Comparison of ENCODE assay signal across 8 mouse cellular contexts in genomic region chr11:95339471-95340021, GRCm38 (mm10). TPM values are rescaled to one million over a fixed set of nuclear protein-coding genes. Genes with fewer than 3 reads are reported as not detected.
DNase-seq lines count a peak whose midpoint lies in the region; ATAC-seq and TF ChIP-seq lines count a peak whose summit lies in the region.

No protein-coding gene starts in this region.

- intact Hi-C loops in left cerebral cortex, postnatal 36 days (cut with DNase I) = no loop called here

- H3K4me1 ChIP-seq in midbrain, embryonic 12.5 days = peaks cover 12% of the 10 kb centered on the region
- H3K4me1 ChIP-seq in midbrain, embryonic 13.5 days (replicated peaks) = peaks cover 21% of the 10 kb centered on the region
- peaks cover 53% of the 10 kb centered on the region for H3K4me1 ChIP-seq in embryonic facial prominence, embryonic 15.5 days
- H3K4me1 ChIP-seq in liver, embryonic 11.5 days (replicated peaks; ENCODE audit: control insufficient read depth, insufficient read depth, low read length) = peaks cover 64% of the 10 kb centered on the region
- H3K4me1 ChIP-seq in stomach, postnatal 0 days (replicated peaks; ENCODE audit: control insufficient read depth, insufficient read depth) = peaks cover 8% of the 10 kb centered on the region

- no peaks in the 10 kb centered on the region for H3K36me3 ChIP-seq in midbrain, embryonic 12.5 days
- no peaks in the 10 kb centered on the region for H3K36me3 ChIP-seq in midbrain, embryonic 13.5 days
- H3K36me3 ChIP-seq in embryonic facial prominence, embryonic 15.5 days = no peaks in the 10 kb centered on the region
- H3K36me3 ChIP-seq in liver, embryonic 11.5 days (ENCODE audit: control insufficient read depth, insufficient read depth, low read length) = no peaks in the 10 kb centered on the region
- H3K36me3 ChIP-seq in stomach, postnatal 0 days (ENCODE audit: control insufficient read depth, insufficient read depth, low read length) = no peaks in the 10 kb centered on the region

- H3K9ac ChIP-seq in midbrain, embryonic 12.5 days (replicated peaks) = no peak overlapping the region; the same call in 1 of the 2 replicates
- no peak overlapping the region for H3K9ac ChIP-seq in midbrain, embryonic 13.5 days (replicated peaks)
- no peak overlapping the region; the same call in 1 of the 2 replicates for H3K9ac ChIP-seq in embryonic facial prominence, embryonic 15.5 days
- peak overlapping the region; percentile 91 for H3K9ac ChIP-seq in liver, embryonic 11.5 days (ENCODE audit: low read depth, low read length)
- H3K9ac ChIP-seq in stomach, postnatal 0 days (ENCODE audit: low read length) = no peak overlapping the region

- WGBS in midbrain, embryonic 12.5 days = 24% methylated on average over 14 of the region's 14 CpGs
- 26% methylated on average over 14 of the region's 14 CpGs for WGBS in midbrain, embryonic 13.5 days
- WGBS in embryonic facial prominence, embryonic 15.5 days = 32% methylated on average over 14 of the region's 14 CpGs
- WGBS in liver, embryonic 11.5 days = 13% methylated on average over 14 of the region's 14 CpGs
- 18% methylated on average over 14 of the region's 14 CpGs for WGBS in stomach, postnatal 0 days

- TF ChIP-seq CTCF in stomach, postnatal 0 days (IDR thresholded peaks at IDR 0.05; ENCODE audit: low read depth) = no peak

- no peaks in the 10 kb centered on the region for H3K9me3 ChIP-seq in midbrain, embryonic 12.5 days
- no peaks in the 10 kb centered on the region for H3K9me3 ChIP-seq in midbrain, embryonic 13.5 days
- no peaks in the 10 kb centered on the region for H3K9me3 ChIP-seq in embryonic facial prominence, embryonic 15.5 days (replicated peaks)
- H3K9me3 ChIP-seq in liver, embryonic 11.5 days (ENCODE audit: control insufficient read depth, low read length) = no peaks in the 10 kb centered on the region
- no peaks in the 10 kb centered on the region for H3K9me3 ChIP-seq in stomach, postnatal 0 days (ENCODE audit: control insufficient read depth, low read length)

- no peak overlapping the region for H3K4me3 ChIP-seq in midbrain, embryonic 12.5 days
- H3K4me3 ChIP-seq in midbrain, embryonic 13.5 days (replicated peaks) = no peak overlapping the region
- peak overlapping the region; percentile 97; the same call in 1 of the 2 replicates for H3K4me3 ChIP-seq in embryonic facial prominence, embryonic 15.5 days (replicated peaks)
- H3K4me3 ChIP-seq in liver, embryonic 11.5 days (ENCODE audit: low read depth, low read length) = peak overlapping the region; percentile 82
- no peak overlapping the region for H3K4me3 ChIP-seq in stomach, postnatal 0 days (ENCODE audit: low read depth, low read length)

- no peak for TF ChIP-seq EP300 in stomach, postnatal 0 days (optimal IDR thresholded peaks at IDR 0.05)

- H3K4me2 ChIP-seq in midbrain, embryonic 12.5 days (replicated peaks) = 0 out of 2 replicates have a peak overlapping the region, but pooled peaks have one; percentile 8
- no peak overlapping the region for H3K4me2 ChIP-seq in midbrain, embryonic 13.5 days (replicated peaks)
- peak overlapping the region; percentile 82 for H3K4me2 ChIP-seq in embryonic facial prominence, embryonic 15.5 days (replicated peaks)
- H3K4me2 ChIP-seq in liver, embryonic 11.5 days = peak overlapping the region; percentile 87
- H3K4me2 ChIP-seq in stomach, postnatal 0 days (replicated peaks; ENCODE audit: low read depth) = peak overlapping the region; percentile 6; the same call in 1 of the 2 replicates

- ATAC-seq in midbrain, embryonic 12.5 days (ENCODE audit: low FRiP score, low read depth) = no peak
- no peak for ATAC-seq in midbrain, embryonic 13.5 days
- no peak for ATAC-seq in embryonic facial prominence, embryonic 15.5 days (ENCODE audit: insufficient number of reproducible peaks, low FRiP score, low TSS enrichment, low read depth)
- peak; percentile 76 for ATAC-seq in liver, embryonic 11.5 days (replicated peaks; ENCODE audit: low FRiP score)
- ATAC-seq in stomach, postnatal 0 days (ENCODE audit: low FRiP score, low TSS enrichment) = no peak

- no peak overlapping the region for H3K27ac ChIP-seq in midbrain, embryonic 12.5 days (replicated peaks)
- no peak overlapping the region for H3K27ac ChIP-seq in midbrain, embryonic 13.5 days
- peak overlapping the region; percentile 71 for H3K27ac ChIP-seq in embryonic facial prominence, embryonic 15.5 days (replicated peaks)
- H3K27ac ChIP-seq in liver, embryonic 11.5 days (ENCODE audit: low read depth, low read length) = peak overlapping the region; percentile 97
- H3K27ac ChIP-seq in stomach, postnatal 0 days (replicated peaks) = no peak overlapping the region

- H3K27me3 ChIP-seq in midbrain, embryonic 12.5 days = peaks cover 15% of the 10 kb centered on the region; the same call in 1 of the 2 replicates
- peaks cover 24% of the 10 kb centered on the region for H3K27me3 ChIP-seq in midbrain, embryonic 13.5 days
- H3K27me3 ChIP-seq in embryonic facial prominence, embryonic 15.5 days = no peaks in the 10 kb centered on the region
- H3K27me3 ChIP-seq in liver, embryonic 11.5 days (replicated peaks; ENCODE audit: control insufficient read depth, insufficient read depth, low read length) = no peaks in the 10 kb centered on the region
- no peaks in the 10 kb centered on the region for H3K27me3 ChIP-seq in stomach, postnatal 0 days (ENCODE audit: control insufficient read depth, insufficient read depth, low read length)

- DNase-seq in liver, embryonic 11.5 days (ENCODE audit: low spot score) = peak; percentile 67
- no peak for DNase-seq in stomach, postnatal 0 days (ENCODE audit: low spot score)
- no peak for DNase-seq in left cerebral cortex, postnatal 36 days (ENCODE audit: low spot score in 2 of 2)
- no peak for DNase-seq in right cerebral cortex, adult 2 months (ENCODE audit: low spot score in 2 of 2)
- DNase-seq in adrenal gland, postnatal 4 days (ENCODE audit: low spot score in 2 of 2) = no peak

RNA-seq across cellular contexts. Expression of gene Fam117a, which starts 2.7 kb away (rescaled TPM):
- polyA plus RNA-seq in midbrain, embryonic 12.5 days (2016; fragmentation: Nextera tagmentation; extraction: Ambion mirVana) = 6.7 and 7.8 TPM in 2 replicates
- polyA plus RNA-seq in midbrain, embryonic 13.5 days (2015; fragmentation: Nextera tagmentation; extraction: Ambion mirVana) = 2.3 and 2.8 TPM in 2 replicates
- polyA plus RNA-seq in embryonic facial prominence, embryonic 15.5 days (2015; fragmentation: Nextera tagmentation; extraction: Ambion mirVana) = 15.5 and 17.0 TPM in 2 replicates
- 41.3 and 44.9 TPM in 2 replicates for polyA plus RNA-seq in liver, embryonic 11.5 days (2014; fragmentation: Nextera tagmentation; extraction: Ambion mirVana)
- 5.7 and 6.7 TPM in 2 replicates for polyA plus RNA-seq in stomach, postnatal 0 days (2015; fragmentation: Nextera tagmentation; extraction: Ambion mirVana)
- 1 to 10 TPM; 3.1 to 5.9 TPM for total RNA-seq in left cerebral cortex, postnatal 36 days (2021)
- 10 to 100 TPM; 21.9 to 27.8 TPM for total RNA-seq in adrenal gland, postnatal 4 days (2021)

RNA-seq across cellular contexts. Expression of gene Kat7, which starts 29.5 kb away (rescaled TPM):
- polyA plus RNA-seq in midbrain, embryonic 12.5 days (2016; fragmentation: Nextera tagmentation; extraction: Ambion mirVana) = 81.8 and 85.3 TPM in 2 replicates
- 63.8 and 66.1 TPM in 2 replicates for polyA plus RNA-seq in midbrain, embryonic 13.5 days (2015; fragmentation: Nextera tagmentation; extraction: Ambion mirVana)
- polyA plus RNA-seq in embryonic facial prominence, embryonic 15.5 days (2015; fragmentation: Nextera tagmentation; extraction: Ambion mirVana) = 60.6 and 70.0 TPM in 2 replicates
- polyA plus RNA-seq in liver, embryonic 11.5 days (2014; fragmentation: Nextera tagmentation; extraction: Ambion mirVana) = 65.4 and 72.5 TPM in 2 replicates
- 25.0 and 27.2 TPM in 2 replicates for polyA plus RNA-seq in stomach, postnatal 0 days (2015; fragmentation: Nextera tagmentation; extraction: Ambion mirVana)
- 10 to 100 TPM; 69.3 to 74.3 TPM for total RNA-seq in left cerebral cortex, postnatal 36 days (2021)
- 10 to 100 TPM; 77.8 to 80.3 TPM for total RNA-seq in adrenal gland, postnatal 4 days (2021)

RNA-seq across cellular contexts. Expression of gene Slc35b1, which starts 44.9 kb away (rescaled TPM):
- 124 and 131 TPM in 2 replicates for polyA plus RNA-seq in midbrain, embryonic 12.5 days (2016; fragmentation: Nextera tagmentation; extraction: Ambion mirVana)
- polyA plus RNA-seq in midbrain, embryonic 13.5 days (2015; fragmentation: Nextera tagmentation; extraction: Ambion mirVana) = 149 and 151 TPM in 2 replicates
- polyA plus RNA-seq in embryonic facial prominence, embryonic 15.5 days (2015; fragmentation: Nextera tagmentation; extraction: Ambion mirVana) = 100 TPM in 2 replicates
- polyA plus RNA-seq in liver, embryonic 11.5 days (2014; fragmentation: Nextera tagmentation; extraction: Ambion mirVana) = 78.8 and 86.8 TPM in 2 replicates
- polyA plus RNA-seq in stomach, postnatal 0 days (2015; fragmentation: Nextera tagmentation; extraction: Ambion mirVana) = 106 and 110 TPM in 2 replicates
- total RNA-seq in left cerebral cortex, postnatal 36 days (2021) = 10 to 100 TPM; 64.1 to 66.7 TPM
- 10 to 100 TPM; 64.7 to 71.1 TPM for total RNA-seq in adrenal gland, postnatal 4 days (2021)

Comparison
In these comparisons a context has a peak if more than half of its experiments do, and no peak if none do; other contexts are left out.
1. H3K27ac ChIP-seq: peak in embryonic facial prominence, embryonic 15.5 days (single experiment) and liver, embryonic 11.5 days (single experiment); none in midbrain, embryonic 12.5 days (single experiment), midbrain, embryonic 13.5 days (single experiment) and stomach, postnatal 0 days (single experiment).
2. H3K4me3 ChIP-seq: peak in embryonic facial prominence, embryonic 15.5 days (single experiment) and liver, embryonic 11.5 days (single experiment); none in midbrain, embryonic 12.5 days (single experiment), midbrain, embryonic 13.5 days (single experiment) and stomach, postnatal 0 days (single experiment).